Mouse (Mus musculus) heart, postnatal 10 days (tissue): ENCODE measurements around the gene Pdzd2. TPM values are rescaled to one million over a fixed set of nuclear protein-coding genes. Genes with fewer than 3 reads are reported as not detected.

Source experiments
- DNase-seq, 2 experiments: peaks; one replicate each; pipeline ENCODE4 v3.0.0; 2021
- intact Hi-C: fragments of 180-260 bp; cut with DNase I; formaldehyde crosslinking; loops from one replicate; pipeline ENCODE4 v1.15.1; 2025
- total RNA-seq, 2 experiments: library from RNA; stranded (reverse); gene quantifications; 2 replicates each; pipeline ENCODE4 v1.2.3; 2021

Pdzd2 gene
- total RNA-seq, 2 experiments from 2014 or later = 186 to 218 TPM

- intact Hi-C loops = loop anchor here (1.0 to 5.0 kb wide), 3 partner anchors 65 to 208 kb away; partner anchors contain the start of gene Pdzd2
- DNase-seq = no peak
Measured at GRCm38 (mm10) chr15:12586852-12587424, 152.8 kb downstream of the Pdzd2 start.

DNA sequence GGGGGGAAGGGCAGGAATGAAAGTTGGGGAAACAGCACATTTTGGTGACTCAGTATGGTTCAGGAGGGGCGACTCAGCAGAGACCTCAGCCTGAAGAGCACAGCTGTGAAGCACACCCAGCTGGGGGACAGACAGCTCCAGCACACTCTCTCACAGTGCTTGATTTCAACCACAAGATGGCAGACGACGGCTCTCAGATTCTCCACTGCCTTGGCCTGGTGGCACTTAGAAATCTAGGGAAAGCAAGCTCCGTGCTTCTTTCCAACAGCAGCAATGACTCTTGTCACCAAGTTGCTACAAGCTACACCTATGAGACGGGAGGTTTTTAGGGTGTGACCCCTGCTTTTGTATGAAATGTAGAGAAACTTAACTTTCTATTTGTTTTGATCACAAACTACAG, 153.6 kb downstream of the Pdzd2 start:
- intact Hi-C loops = loop anchor here (1.0 to 5.0 kb wide), 3 partner anchors 66 to 209 kb away; partner anchors contain the start of gene Pdzd2
- peak; percentile 82 to 84 for DNase-seq

DNA sequence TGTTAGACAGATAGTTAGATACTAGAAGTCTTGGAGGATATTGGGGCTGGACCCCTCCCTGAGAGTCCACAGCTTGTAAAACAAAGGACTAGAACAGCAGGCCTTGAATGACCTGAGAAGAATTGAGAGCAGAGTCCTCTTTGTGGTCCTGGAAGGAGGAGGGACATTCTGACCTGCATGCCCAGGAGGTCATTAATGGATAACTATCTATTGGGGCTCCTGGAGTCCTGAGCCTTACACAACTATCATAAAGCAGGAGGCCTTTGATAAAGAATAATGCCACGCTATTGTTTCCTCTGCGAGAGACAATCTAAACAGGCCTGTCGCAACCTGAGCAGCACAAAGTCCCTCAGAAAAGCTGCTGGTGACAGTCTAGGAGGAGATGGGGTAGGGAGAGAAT, 156.7 kb downstream of the Pdzd2 start:
- intact Hi-C loops = no loop called here
- DNase-seq = no peak

GRCm38 (mm10) chr15:12582471-12582870, 157.3 kb downstream of the Pdzd2 start:
- no peak for DNase-seq
- intact Hi-C loops = no loop called here

DNA sequence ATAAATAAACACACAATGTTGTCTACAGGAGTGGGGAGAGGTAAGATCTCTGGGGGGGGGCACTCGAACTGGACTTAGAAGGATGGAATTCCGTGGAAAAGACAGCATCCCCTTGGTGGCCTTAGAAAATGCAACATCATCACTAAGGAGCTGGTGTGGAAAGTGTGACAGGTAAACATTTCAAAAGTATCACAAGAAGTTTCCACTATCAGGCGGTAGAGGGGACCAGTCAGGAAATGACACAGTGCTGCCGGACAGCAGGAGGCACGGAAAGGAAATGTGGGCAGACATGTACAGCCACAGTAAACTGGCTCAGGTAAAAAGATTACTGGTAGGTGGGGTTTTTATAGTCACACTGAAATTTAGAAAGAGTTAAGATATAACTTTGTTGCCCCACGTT, 160.5 kb downstream of the Pdzd2 start:
- no peak for DNase-seq
- intact Hi-C loops = loop anchor here (5.0 kb wide), 1 partner anchor 312 kb away; no protein-coding TSS in a partner anchor

GRCm38 (mm10) chr15:12578276-12578675, 161.4 kb downstream of the Pdzd2 start:
- peak; percentile 40 to 66 for DNase-seq
- intact Hi-C loops = loop anchor here (1.0 to 5.0 kb wide), 2 partner anchors 207 to 311 kb away; no protein-coding TSS in a partner anchor

DNA sequence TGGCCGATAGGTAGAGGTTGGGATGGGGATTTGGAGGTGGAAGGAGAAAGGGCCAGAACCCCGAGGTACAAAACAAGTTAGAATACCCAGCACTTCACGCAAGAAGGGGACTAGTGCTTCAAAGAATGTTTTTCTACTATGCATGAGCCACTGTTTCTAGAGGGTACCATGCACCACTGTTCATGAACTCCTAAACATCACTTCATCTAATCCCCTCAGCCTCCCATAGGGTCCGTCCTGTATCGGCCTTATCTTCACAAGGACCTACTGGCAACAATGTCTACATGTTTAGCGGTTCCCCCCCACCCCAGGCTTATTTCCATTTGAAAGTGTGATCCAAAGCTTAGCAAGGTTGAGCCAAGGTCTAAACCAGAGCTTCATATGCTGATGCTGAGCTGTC, 162.0 kb downstream of the Pdzd2 start:
- intact Hi-C loops = loop anchor here (1.0 to 5.0 kb wide), 2 partner anchors 206 to 310 kb away; no protein-coding TSS in a partner anchor
- DNase-seq = no peak

GRCm38 (mm10) chr15:12577054-12577696, 162.5 kb downstream of the Pdzd2 start:
- intact Hi-C loops = loop anchor here (5.0 kb wide), 1 partner anchor 310 kb away; no protein-coding TSS in a partner anchor
- peak; percentile 58 to 74 for DNase-seq

DNA sequence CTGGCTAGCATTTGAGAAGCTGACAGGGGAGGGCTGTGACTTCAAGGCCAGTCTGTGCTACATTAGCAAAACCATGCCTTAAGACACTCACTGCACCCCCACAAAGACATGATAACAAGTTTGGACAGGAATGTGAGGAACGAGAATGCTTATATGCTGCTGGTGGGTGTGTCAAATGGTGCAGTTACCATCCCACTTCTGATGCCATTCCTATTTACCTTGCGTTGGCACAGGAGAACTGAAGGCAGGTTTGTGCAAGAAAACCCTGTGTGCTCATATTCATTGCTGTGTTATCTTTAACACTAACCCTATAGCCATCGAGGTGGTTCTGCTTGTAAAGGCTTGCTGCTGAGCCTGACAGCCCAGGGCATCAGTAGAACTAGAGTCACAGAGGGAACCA, 166.1 kb downstream of the Pdzd2 start:
- DNase-seq = no peak
- intact Hi-C loops = no loop called here

DNA sequence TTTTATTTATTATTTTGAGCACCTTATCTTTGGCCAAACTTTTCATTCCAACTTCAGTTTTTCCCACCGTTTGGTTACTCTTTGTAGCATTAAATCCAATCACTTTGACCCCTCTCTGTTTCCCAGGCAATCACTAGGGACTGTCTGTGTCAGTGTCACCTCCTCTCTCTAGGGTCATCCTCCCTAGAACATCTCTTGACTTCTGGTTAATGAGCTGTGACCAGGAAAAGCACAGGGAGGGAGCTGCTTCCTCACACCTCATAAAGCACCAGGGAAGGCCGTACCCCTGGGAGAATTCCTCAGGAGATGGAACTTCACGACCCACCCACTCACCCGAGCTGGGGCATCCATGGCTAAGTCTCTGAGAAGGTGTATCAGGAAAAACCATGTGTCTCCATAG, 168.6 kb downstream of the Pdzd2 start:
- intact Hi-C loops = no loop called here
- no peak for DNase-seq

- intact Hi-C loops = loop anchor here (10.0 kb wide), 1 partner anchor 372 kb away; no protein-coding TSS in a partner anchor
- DNase-seq = no peak
Measured at GRCm38 (mm10) chr15:12566637-12567440, 172.9 kb downstream of the Pdzd2 start.

DNA sequence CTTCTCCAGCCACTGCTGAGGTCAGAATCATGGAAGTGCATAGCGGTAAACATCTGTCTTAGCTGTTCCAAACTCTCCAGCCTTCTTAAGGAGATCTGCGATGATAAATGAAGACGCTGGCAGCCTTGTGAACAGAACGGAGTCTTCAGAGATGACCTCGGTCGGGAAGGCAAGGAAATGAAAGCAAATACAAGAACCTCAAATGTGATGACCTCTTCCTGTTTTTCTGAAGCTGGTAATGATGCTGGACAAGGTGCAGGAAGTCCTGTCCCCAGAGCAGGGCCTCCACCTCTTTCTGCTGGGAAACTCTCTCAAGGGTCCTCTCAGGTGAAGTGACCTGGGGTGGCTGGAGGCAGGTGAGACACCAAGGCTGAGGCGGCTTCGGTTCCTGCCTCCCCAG, 174.4 kb downstream of the Pdzd2 start:
- peak in 1 of 2 experiments; percentile 22 for DNase-seq
- intact Hi-C loops = loop anchor here (10.0 kb wide), 1 partner anchor 370 kb away; no protein-coding TSS in a partner anchor

GRCm38 (mm10) chr15:12560505-12560904, 179.2 kb downstream of the Pdzd2 start:
- no peak for DNase-seq
- intact Hi-C loops = loop anchor here (10.0 kb wide), 1 partner anchor 366 kb away; no protein-coding TSS in a partner anchor

- no peak for DNase-seq
- intact Hi-C loops = no loop called here
Measured at GRCm38 (mm10) chr15:12557663-12558436, 181.9 kb downstream of the Pdzd2 start.

DNA sequence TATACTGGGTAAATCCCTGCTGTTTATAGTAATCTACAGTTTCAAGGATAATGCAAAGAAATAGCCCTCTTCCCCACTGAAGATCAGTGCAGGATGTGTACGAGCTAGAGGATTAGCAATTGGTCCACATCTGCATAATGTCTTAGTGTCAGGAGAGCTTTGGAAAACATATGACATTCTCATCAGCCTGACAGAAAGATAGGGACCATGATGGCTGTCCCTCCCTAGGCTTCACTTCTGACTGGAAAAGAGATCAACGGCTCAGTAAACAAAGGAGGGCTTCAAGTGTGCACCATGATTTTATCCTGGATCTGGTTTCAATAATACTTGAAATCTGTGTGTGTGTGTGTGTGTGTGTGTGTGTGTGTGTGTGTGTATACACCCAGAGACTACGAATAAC, 186.5 kb downstream of the Pdzd2 start:
- no peak for DNase-seq
- intact Hi-C loops = no loop called here

DNA sequence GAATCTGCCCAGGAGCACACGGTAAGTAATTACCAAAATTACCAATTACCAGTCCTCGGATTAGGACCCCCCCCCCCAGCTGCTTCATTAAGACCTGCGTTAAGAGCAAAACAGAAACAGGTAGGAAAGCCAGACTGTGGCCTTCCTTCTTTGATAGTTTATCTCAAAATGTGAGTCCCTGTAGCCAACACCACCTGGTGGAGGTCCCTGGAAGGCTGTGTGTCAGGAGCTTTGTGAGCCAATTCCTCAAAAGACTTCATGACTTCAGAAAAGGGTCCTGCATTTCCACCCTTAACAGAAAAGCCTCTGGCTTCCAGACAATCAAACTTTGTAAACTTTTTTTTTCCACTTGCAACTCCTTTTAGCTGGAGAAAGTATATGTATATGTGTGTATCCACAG, 188.8 kb downstream of the Pdzd2 start:
- DNase-seq = no peak
- intact Hi-C loops = no loop called here

- peak in 1 of 2 experiments; percentile 48 for DNase-seq
- intact Hi-C loops = no loop called here
Measured at GRCm38 (mm10) chr15:12550376-12550775, 189.3 kb downstream of the Pdzd2 start.

- peak; percentile 76 to 77 for DNase-seq
- intact Hi-C loops = no loop called here
Measured at GRCm38 (mm10) chr15:12549919-12550305, 189.8 kb downstream of the Pdzd2 start.

- DNase-seq = peak; percentile 50 to 59
- intact Hi-C loops = no loop called here
Measured at GRCm38 (mm10) chr15:12549271-12549918, 190.3 kb downstream of the Pdzd2 start.

DNA sequence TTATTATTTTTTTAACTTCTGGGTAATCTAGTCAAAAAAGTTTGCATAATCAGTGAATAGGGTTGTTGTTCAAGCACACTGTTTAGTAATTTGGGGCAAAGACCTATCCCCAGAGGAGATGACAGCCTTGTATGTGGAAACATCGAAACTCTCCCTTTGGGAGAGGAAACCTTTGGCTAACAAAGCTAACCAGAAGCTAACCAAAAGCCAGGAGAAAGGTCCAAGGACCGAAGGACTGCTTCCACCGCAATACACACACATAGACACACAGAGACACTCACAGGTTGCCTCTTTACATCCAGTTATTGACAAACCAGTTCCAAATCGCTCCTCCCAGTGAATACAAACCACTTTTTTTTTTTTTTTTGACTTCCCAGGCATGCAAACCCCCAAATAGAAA, 191.0 kb downstream of the Pdzd2 start:
- intact Hi-C loops = no loop called here
- no peak for DNase-seq
